Mouse (Mus musculus) effector memory CD4-positive, alpha-beta T cell, adult 7 months (primary cell): ENCODE data around the gene Smn1. TPM values are rescaled to one million over a fixed set of nuclear protein-coding genes. Genes with fewer than 3 reads are reported as not detected.

Experiments used
- polyA plus RNA-seq: library from polyadenylated mRNA; unstranded; fragments of 100-300 nt; shearing (Covaris generic); gene quantifications from one replicate; pipeline ENCODE4 v1.2.1, GENCODE M21; 2017

Smn1 gene
- 17.2 TPM for polyA plus RNA-seq

DNA sequence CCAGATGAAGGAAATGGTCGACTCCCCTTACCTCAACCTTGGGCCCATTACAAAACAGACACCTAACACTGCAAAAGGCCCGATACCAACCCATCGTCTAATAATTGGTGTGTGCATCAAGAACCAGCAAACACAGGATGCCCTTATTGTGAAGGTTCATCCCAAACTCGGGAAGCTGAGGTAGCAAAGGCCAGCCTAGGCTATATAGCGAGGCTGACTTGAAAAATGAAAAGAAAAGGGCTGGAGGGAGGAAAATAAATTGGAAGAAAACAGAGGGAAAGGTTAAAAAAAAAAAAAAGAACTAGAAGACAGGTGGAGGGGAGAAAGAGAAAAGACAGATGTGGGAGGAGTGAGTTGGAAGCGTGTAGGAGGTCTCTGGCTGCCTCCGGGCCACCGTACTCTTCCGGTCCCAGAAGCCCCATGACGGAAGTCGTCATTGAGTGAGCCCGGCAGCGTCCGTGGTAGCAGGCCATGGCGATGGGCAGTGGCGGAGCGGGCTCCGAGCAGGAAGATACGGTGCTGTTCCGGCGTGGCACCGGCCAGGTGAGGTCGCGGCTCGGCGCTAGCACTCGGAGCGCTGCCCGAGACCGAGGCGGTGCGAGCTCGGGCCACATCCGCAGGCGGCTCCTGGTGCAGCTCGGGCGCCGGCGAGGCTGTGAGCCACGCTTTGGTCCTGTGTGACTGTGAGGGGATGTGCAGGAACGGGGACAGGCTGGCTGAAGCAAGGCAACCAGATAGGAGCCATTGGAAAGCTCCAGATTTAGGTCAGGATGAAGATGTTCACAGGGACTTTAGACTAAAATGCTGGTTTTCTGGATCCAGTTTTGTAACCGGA lies at the start of gene Smn1:
Smn1 (plus strand) TSS at position 430 of the 835 bp plus-strand sequence.

GRCm38 (mm10) chr13:100103748-100104254 lies 20.9 kb upstream of the Smn1 start, which contains the start of gene Bdp1:
Gene Bdp1, minus strand, starts transcription at chr13:100104070.

DNA sequence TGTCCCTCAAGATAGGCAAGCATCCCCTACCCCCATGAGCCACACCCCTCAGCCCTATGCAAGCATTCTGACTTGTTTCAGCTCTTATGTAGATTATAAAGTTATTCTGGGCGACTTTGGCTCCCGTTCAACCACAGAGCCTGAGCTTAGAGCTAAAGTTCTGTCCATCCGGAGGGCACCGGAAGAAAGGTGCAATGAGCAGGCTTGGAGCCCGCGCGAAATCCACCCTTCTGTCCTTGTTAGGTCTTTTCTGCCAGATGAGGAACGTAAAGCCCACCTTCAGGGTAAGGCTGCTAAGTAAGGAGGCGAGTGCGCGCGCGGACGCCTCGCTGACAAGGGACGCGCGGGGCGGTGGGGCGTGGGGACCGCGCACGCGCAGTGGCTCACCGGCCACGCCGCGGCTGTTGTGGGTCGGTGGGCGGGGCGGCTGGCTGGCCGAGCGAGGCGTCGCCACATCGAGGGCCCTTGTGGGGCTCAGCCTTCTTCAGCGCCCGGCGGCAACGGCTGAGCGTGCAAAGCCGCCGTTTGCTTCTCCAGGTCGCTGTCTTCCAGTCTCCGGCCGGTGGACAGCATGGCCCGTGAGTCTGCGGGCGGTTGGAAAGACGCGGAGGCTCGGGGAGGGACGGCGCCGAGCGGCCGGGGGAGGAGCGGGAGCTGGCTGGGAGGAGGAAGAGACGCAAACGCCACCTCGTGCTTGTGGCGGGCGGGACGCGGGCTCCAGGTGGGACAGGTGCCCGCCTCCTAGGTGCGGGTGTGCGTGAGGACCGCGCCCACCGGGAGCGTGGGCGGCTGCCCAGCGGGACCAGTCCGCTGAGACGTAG lies 16.8 kb upstream of the Smn1 start, which contains the start of gene Serf1:
Serf1 (plus strand) TSS at position 361 of the 821 bp plus-strand sequence.

Other genes with a start within 250 kb of the Smn1 start
- gene Cartpt, start 223.8 kb upstream of the Smn1 start, polyA plus RNA-seq, result not detected
- gene Mccc2, start 109.2 kb upstream of the Smn1 start, polyA plus RNA-seq, result 11.8 TPM
- 83.7 TPM for gene Bdp1, start 20.8 kb upstream of the Smn1 start, polyA plus RNA-seq
- gene Serf1, start 16.8 kb upstream of the Smn1 start, polyA plus RNA-seq, result 2.1 TPM
- 8.7 TPM for gene Naip2, start 77.2 kb downstream of the Smn1 start, polyA plus RNA-seq
- gene Naip5, start 121.5 kb downstream of the Smn1 start, polyA plus RNA-seq, result 0.80 TPM
- 0.46 TPM for gene Naip6, start 192.8 kb downstream of the Smn1 start, polyA plus RNA-seq